Mouse (Mus musculus) mammary gland, adult 2 months (tissue): ENCODE measurements around the gene Gm49450. TPM values are rescaled to one million over a fixed set of nuclear protein-coding genes. Genes with fewer than 3 reads are reported as not detected.

ENCODE experiments used
- polyA plus RNA-seq: library from polyadenylated mRNA; depleted of rRNA; stranded (reverse); fragments of >200 nt; gene quantifications from 2 replicates; pipeline ENCODE4 v1.2.3, GENCODE M21; 2012; ENCODE audit warnings: low replicate concordance; rRNA removed

The Gm49450 gene
- polyA plus RNA-seq: 83.8 and 253 TPM in 2 replicates

DNA sequence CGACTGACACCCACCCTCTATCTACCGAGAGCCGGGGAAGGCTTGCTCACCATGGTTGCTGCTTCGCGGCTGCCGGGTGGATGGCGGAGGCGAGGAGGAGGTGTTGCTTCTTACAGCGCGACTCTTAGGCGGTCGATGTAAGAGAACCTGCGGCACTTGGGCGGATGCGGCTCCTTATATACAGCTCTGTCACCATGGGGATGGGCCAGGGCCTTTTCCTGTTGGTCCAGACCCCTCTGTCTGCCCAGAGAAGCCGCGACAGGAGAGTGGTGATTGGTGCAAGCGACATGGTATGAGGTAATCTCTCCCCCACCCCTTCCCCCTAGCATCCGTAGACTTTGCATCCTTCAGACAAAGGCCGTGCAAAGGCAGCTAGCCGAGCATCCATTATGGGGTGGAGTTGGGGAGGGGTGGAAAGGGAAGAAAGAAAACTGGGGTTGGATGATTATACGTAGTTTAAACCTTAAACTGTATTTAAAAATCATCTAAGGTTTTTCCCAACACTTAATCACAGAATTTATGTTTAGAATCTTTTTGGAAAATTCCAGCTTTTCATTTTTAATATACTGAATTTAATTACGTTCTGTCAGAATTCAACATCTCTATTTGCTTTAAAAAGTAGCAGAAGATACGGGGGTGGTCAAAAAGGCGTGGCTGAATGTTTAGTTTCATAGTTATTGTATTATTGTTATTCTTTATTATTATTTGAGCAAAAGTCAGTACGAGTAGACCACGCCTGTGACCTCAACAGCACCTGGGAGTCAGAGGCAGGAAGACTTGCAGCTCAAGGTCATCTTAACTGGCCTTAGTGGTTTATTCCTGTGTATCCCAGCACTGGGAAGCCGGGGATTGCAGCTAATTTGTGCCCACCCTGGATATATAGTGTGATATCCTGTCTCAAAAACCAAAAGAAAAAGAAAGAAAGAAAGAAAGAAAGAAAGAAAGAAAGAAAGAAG, at the start of gene Gm49450, which contains the start of gene Tuba1a:
TSS of gene Gm49450 (minus strand) at position 151 of the 956 bp plus-strand sequence.
TSS of gene Tuba1a (minus strand) at position 303 of the 956 bp plus-strand sequence.

DNA sequence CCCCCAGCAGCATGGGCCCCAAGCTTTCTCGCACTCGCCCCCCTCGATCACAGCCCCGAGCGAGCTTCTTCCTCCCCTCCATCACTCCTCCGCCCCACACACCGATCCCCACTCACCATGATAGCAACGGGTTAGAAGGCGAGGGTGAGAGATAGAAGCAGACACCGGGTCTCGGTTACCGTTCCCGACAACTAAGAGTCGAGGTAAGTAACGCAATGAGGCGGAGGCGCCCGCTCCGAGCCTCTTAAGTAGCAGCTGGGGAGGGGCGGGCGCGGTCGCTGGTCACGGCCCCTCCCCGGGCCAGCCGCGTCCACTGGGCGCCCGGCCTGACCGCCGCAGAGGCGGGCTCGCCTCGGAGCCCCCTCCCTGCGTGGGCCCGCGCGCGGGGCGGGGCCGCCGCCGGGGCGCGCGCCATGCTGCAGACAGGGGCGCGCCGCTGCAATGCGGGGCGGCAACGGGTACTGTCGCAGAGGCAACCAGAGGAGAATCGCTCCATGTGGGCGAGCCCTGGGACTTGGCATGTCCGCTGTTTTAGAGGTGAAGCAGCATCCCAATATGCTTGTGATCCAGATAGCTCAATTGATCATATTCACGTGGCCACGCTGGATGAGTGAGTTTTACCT, 19.0 kb downstream of the Gm49450 start, which contains the start of gene Tuba1b:
TSS of gene Tuba1b (minus strand) at position 349 of the 623 bp plus-strand sequence.

DNA sequence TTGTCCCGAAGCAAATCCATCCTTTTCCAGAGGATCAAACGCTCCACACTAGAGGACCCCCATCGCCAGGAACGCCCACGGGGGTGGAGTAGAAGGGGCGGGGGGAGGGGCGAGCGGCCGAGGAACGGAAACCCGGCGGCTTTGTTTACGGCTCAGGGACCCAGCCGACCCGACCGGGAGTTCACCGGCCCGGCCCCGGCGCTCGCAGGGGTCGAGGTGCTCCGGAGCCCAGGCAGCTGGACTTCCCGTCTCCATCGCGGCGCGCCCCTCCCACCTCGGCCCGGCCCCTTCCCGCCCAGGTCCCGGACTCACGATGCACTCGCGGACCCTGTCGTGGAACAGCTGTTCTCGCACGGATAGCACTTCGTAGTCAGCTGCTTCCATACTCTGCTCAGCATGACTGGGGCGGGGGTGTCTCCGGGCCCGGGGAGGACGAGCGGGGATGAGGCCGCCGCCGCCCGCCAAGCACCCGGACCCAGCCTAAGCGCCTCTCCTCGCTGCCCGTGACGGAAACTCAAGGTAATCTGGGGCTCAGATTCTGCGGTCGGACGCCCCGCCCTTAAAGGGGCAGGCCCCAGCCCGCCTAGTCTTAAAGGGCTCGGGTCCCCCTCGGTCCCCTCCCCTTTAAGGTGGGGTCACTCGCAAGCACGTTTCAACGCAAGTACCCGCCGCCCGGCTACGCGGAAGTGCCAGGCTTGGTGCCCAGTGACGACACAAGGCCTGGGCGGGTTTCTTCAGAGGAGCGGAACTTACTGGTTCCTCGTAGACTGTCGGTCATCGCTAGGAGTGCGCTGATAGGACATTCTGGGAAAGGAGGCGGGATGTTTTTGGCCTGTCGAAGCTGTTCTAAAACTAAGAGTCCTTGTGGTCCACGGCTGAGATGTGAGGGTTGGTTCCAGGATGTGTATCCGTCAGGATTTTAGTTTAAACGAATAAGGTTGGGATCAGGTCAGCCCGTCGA, 35.5 kb downstream of the Gm49450 start, which contains the start of gene Lmbr1l:
TSS of gene Lmbr1l (minus strand) at position 694 of the 961 bp plus-strand sequence.

DNA sequence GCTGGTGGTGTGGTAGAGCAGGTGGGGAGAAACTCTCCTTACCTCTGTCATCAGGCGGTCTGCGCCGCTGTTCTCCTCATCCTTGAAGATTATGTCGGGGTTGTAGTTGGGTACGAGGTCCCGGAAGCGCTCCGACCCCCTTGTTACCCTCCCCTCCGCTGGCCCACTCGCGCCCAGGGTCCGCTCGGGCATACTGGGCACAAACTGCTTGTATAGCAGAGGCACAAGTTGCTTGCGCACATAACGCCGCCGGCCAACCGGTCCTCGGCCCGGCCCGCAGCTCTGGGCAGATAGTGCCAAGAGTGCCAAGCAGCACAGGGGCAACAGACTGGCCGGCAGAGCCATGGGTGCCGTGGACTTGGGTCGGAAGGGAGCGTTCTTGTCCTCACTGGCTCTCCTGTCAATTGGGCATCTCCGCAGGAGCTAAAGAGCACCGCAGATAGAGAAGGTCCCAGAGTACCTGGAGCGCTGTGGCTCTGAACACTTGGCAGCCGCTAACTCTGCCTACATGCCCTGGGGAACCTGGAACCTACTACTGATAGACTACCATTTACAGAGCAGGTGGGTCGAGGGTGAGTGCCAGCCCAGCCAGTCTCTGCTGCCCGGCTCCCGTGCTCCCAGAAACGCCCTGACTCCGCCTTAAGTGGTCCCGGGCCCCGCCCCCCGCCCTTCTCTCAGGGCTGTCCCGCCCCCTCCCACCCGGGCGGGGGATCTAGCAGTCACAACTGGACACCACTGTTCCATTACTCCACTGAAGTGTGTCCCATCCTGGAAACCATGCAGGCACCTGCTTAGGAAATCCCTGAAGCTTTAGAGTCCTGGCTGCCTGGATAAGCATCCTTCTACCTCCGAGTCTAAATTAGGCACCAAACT, 55.2 kb downstream of the Gm49450 start, which contains the start of gene Dhh:
TSS of gene Dhh (minus strand) at position 613 of the 873 bp plus-strand sequence.

DNA sequence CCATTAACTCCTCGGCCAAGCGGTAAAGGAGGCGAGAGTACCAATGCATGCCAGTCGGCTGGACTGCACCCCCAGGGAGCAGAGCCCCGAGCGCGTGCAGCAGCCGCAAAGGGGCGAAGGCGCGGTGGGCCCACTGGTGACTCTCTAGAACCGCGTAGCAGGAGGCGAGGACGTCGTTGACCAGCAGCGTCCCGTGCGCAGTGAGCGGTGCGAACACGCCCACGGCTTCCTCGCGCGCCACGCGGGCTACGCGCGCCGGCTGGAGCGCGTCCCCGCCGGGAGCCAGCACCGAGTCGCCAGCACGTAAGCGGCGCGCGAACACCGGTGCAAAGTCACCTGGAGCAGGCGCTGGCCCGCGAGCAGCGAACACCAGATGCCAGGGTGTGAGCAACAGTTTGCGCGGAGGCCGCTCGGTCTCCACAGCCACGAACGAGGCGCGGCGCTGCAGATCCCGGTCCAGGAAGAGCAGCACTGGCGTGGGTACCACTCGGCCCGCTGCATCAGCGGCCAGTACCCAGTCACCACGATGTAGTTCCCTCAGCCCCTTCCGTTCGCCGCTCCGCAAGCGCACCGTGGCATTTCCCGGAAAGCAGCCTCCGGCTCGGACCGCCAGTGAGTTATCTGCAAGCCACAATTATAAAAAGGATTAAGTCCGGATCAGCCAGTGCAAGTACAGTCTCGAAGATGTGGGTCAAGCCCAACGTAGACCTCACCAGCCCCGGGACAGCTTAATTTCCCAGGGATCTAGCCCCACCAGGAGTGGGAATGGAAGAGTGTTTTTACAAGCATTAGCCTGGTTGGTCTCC, 59.2 kb downstream of the Gm49450 start, which contains the start of gene Rhebl1:
TSS of gene Rhebl1 (minus strand) at position 601 of the 806 bp plus-strand sequence.

Other genes with a start within 250 kb of the Gm49450 start
- gene Ccdc65, start 245.3 kb downstream of the Gm49450 start, polyA plus RNA-seq: 0.23 TPM in 1 of 2 replicates, not detected in the other
- 14.2 and 16.9 TPM in 2 replicates for gene Fkbp11, start 225.4 kb downstream of the Gm49450 start, polyA plus RNA-seq
- gene Arf3, start 190.3 kb downstream of the Gm49450 start, polyA plus RNA-seq: 90.1 and 107 TPM in 2 replicates
- 5.9 and 9.5 TPM in 2 replicates for gene Wnt10b, start 175.4 kb downstream of the Gm49450 start, polyA plus RNA-seq
- 0.68 and 1.3 TPM in 2 replicates for gene Wnt1, start 163.7 kb downstream of the Gm49450 start, polyA plus RNA-seq
- 0.82 and 1.4 TPM in 2 replicates for gene Ddn, start 144.1 kb downstream of the Gm49450 start, polyA plus RNA-seq
- gene Prkag1, start 122.0 kb downstream of the Gm49450 start, polyA plus RNA-seq: 52.3 and 119 TPM in 2 replicates
- 22.0 and 43.2 TPM in 2 replicates for gene Kmt2d, start 82.3 kb downstream of the Gm49450 start, polyA plus RNA-seq
- 4.1 and 6.9 TPM in 2 replicates for gene Rhebl1, start 59.0 kb downstream of the Gm49450 start, polyA plus RNA-seq
- 2.5 TPM in 2 replicates for gene Dhh, start 55.0 kb downstream of the Gm49450 start, polyA plus RNA-seq
- gene Lmbr1l, start 35.3 kb downstream of the Gm49450 start, polyA plus RNA-seq: 53.7 and 143 TPM in 2 replicates
- gene Tuba1b, start 19.0 kb downstream of the Gm49450 start, polyA plus RNA-seq: 1,283 and 1,704 TPM in 2 replicates
- gene Tuba1a, start 152 bp upstream of the Gm49450 start, polyA plus RNA-seq: 525 and 719 TPM in 2 replicates
- 112 and 139 TPM in 2 replicates for gene Tuba1c, start 76.3 kb upstream of the Gm49450 start, polyA plus RNA-seq
- gene Prph, start 101.6 kb upstream of the Gm49450 start, polyA plus RNA-seq: 0.43 and 0.81 TPM in 2 replicates
- gene Troap, start 121.0 kb upstream of the Gm49450 start, polyA plus RNA-seq: 2.3 and 3.3 TPM in 2 replicates
- gene C1ql4, start 134.3 kb upstream of the Gm49450 start, polyA plus RNA-seq: not detected in 2 replicates
- 0.66 and 0.68 TPM in 2 replicates for gene Dnajc22, start 139.6 kb upstream of the Gm49450 start, polyA plus RNA-seq
- 5.8 and 6.3 TPM in 2 replicates for gene Spats2, start 172.4 kb upstream of the Gm49450 start, polyA plus RNA-seq